Mouse (Mus musculus) urinary bladder, postnatal 10 days (tissue): ENCODE measurements around the gene Gpr37l1.

Experiments used
- DNase-seq: peaks from one replicate; pipeline ENCODE4 v3.0.0; 2022; ENCODE audit warnings: low spot score

Gpr37l1 gene

GRCm38 (mm10) chr1:135147702-135148058 lies 19.8 kb downstream of the Gpr37l1 start:
- DNase-seq, result no peak

DNA sequence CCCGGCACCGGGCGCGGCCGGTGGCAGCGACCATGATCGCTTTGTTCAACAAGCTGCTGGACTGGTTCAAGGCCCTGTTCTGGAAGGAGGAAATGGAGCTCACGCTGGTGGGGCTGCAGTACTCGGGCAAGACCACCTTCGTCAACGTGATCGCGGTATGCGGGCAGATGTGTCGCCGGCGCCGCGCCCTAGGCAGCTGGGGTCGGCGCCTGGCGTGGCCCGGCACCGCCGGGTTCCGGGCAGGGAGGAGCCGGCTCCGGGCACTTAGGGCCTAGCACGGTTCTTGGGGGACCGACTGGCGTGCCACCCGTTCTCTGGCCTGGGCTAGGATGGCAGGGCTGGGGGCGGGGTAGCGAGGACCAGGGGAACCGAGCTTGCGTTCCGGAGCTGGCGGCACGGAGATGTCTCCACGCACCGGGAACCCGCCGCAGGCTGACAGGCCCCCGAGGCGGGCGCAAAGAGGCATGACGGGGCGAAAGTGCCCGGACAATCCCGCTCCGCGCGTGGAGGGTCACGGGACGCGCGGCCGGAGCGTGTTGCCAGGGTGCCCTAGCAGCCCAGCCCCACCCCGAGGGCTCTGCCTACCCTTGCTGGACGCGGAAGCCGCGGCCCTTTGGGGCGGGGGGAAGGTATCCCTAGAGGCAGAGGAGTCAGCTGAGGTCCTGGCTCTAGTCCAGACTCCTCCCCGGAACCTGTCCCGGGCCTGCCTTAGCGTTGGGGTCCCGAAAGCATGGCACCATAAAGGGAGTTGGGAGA lies 20.4 kb downstream of the Gpr37l1 start:
- DNase-seq, result peak; percentile 73

DNA sequence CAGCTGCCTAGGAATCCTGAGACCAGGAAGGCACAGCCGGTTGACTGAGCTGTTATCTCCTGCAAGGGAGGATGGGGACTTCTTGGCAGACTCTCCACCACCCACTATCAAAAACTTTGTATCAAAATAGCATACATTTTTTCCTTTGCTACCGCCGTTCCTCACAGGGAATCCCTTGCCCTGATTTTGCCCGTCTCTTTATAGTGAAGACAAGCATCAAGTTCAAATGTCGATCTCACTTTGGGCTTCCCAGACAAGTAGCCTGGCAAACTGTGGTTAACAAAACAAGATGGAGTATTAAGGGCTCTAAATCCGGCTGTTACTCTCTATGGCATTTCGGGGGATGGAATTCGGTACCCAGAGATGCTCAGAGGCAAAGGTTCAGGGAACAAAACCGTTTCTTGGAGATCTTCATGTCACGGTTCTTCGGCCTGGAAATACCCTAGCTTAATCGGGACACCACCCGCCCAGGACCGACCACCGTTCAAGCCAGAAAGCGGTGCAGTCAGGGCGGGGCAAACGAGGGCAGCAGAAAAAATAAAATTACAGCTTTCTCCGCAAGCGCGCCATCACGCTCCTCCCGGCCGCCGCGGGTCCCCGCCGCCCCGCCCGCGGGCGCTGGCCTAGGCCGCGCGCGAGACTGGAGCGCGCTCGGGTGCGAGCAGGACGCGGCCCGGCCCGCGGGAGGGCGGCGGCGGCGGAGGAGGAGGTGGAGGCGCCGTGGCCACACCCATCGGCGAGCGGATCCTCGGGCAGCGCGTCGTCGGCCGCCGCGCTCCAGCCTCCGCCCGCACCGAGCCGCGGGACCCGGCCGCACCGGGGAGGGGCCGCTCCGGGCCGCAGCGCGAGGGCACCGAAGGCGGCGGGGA lies 21.2 kb downstream of the Gpr37l1 start, which contains the start of gene Arl8a:
Gene Arl8a (plus strand): TSS at position 748 of the 869 bp plus-strand sequence.
- DNase-seq, result peak; percentile 49

- DNase-seq, result no peak
Observed at GRCm38 (mm10) chr1:135143940-135144339, 23.5 kb downstream of the Gpr37l1 start.

GRCm38 (mm10) chr1:135142452-135142851 lies 25.0 kb downstream of the Gpr37l1 start:
- DNase-seq, result no peak

DNA sequence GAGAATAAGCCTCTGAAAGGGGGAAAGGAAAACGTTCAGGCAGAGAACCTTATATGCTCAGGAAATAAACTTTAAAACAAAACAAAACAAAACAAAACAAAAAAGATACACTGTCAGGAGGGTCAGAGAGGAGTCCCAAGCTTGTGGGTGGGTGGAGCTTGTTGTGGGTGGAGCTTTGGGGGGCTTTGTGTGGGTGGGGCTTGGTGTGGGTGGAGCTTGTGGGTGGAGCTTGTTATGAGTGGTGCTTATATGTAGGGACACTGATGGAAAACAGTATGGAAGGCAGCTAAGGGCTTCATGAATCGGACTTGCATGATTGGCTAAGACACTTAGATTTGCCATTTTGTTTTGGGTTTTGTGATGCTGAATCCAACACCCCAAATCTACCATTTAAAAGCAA lies 27.6 kb downstream of the Gpr37l1 start:
- no peak for DNase-seq

- no peak for DNase-seq
Observed at GRCm38 (mm10) chr1:135136500-135136899, 31.0 kb downstream of the Gpr37l1 start.

DNA sequence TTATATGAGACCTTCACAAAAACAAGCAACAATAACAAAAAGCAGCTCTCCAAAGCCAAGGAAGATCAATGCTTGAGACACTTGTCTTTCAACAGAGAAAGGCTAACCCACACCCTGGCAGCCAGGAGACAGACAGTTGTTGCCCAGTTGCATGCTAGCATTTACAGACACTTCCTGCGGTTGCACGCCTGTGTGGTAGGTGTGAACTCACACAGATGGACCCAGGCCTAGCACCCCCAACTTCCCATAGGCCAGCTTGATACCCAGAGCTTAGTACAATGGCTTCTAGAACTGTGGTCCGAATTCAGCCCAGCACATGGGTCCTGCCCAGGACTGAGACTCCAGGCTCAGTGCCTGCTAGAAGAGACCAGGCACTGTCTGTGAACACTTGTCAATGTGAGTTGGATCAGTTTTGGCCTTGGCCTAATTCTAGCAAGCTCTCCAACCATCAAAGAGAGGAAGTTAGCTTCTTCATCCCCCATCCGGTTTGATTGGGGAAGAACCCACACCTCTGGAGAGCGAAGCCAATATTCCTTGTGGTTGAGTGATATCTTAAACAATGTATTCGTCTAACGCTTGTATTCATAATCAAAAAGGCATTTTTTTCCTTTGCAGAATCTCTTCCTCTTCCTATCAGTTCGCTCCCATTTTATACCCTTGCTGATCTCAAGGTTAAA lies 32.2 kb downstream of the Gpr37l1 start:
- no peak for DNase-seq

DNA sequence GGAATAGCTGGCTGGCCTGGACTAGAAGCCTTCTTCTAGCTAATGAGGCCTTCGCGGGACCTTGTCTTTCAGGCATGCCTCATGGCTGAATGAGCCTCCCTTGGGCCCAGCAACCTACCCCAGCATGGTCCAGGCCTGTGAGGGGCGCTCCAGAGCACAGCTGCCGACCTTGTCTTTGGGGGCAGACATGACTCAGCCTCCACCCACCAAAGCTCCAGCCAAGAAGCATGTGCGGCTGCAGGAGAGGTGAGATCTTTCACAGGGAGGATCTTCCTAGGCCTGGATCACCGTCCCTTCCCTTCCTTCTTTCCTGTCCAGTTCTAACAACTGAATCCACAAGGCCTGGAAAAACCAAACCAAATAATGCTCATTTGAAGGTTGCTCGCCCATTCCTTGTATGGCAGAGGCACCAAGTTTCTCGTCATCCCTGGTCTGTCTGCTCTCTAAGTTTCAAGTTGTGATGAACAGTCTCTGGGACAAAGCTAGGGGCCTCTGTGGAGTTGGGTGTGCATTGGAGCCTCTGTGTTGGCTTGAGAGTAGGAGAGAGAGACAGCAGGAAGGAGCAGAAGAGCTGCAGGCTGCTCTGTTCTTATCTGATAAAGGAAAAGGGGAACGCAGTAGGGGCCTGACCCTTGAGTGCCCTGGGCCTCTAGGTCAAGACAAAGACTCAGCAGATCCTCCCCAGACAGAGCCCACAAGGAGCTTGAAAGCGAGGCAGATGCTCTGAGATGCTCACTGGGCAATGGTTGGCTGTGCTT lies 33.6 kb downstream of the Gpr37l1 start:
- no peak for DNase-seq

DNA sequence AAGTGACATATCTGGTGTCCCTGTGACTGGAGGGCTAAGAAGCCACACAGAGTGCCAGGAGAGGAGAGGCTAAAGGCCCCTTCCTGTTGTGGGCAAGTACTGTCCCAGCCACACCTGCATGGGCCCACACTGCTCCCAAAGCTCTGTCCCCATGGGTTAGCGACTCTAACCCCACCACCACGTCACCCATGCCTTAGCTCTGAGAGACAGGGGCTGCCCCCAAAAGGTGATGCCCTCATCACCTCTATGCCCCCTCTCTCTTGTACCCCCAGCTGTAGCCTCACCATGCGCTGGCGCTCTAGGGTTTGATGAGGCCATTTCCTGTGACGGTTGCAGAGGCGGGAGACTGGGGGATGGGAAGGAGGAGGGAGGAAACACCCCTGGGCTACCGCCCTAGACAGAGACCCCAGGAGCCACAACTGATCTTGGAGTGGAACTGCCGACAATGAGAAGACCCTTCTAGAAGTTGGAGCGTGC lies 34.5 kb downstream of the Gpr37l1 start:
- no peak for DNase-seq

DNA sequence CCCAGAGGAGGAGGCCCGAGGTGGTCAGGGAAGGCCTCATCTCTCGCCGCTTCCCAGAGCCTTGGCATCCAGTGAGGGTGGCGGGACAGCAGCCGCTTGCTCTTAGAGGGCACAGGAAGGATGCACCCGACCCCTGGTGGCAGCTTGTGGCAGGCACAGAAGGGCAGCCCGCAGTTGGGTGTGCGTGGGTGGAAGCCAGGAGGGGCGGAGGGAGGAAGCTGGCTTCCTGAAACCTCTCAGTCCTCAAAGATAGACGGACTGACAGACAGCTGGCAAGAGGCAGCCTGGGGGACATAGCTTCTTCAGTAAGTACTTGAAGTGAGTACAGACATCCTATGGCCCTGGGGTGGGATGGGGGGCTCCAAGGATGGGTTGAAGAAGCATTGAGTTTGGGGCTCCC lies 35.0 kb downstream of the Gpr37l1 start, which contains the start of gene Ptpn7:
Gene Ptpn7 (plus strand): TSS at position 228 of the 400 bp plus-strand sequence.
- DNase-seq, result no peak

DNA sequence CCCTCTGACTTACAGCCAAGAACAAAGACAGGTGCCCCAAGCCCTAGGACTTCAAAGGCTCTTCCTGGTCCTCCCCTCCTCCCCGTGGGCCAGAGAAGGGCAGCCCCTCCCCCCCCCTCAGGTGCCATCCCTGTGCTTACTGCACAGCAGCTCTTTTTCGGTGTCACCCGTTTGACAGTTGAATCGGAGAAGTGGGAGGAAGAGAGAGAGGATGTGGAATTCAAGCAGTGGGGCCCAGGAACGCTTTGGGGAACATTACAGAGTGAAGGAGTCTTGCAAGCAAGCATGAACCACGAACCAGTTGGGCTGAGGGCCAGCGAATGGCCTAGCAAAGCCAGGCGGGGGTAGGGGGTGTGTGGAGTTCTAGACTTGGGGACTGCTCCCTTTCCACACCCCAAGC lies 35.9 kb downstream of the Gpr37l1 start:
- no peak for DNase-seq

DNA sequence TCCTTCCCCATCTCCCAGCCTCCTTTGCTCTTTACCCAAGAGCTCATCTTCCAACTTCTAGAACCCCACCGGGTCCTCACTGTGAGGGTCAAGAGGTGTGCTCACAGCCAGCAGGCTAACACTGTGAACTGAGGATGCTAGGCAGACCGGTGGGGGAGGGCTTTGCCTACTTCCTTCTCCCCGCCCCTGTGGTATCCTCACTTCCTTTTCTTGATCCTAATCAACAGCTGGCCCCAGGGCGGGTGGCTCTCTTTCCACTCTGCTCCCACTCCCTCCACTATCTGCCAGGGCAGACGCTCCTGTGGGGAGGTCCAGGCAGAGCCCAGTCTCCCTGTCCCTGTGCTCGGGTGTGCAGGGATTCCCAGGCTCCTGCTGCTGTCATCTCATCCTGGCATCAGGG lies 36.4 kb downstream of the Gpr37l1 start:
- no peak for DNase-seq

GRCm38 (mm10) chr1:135130376-135131018 lies 37.0 kb downstream of the Gpr37l1 start:
- no peak for DNase-seq

DNA sequence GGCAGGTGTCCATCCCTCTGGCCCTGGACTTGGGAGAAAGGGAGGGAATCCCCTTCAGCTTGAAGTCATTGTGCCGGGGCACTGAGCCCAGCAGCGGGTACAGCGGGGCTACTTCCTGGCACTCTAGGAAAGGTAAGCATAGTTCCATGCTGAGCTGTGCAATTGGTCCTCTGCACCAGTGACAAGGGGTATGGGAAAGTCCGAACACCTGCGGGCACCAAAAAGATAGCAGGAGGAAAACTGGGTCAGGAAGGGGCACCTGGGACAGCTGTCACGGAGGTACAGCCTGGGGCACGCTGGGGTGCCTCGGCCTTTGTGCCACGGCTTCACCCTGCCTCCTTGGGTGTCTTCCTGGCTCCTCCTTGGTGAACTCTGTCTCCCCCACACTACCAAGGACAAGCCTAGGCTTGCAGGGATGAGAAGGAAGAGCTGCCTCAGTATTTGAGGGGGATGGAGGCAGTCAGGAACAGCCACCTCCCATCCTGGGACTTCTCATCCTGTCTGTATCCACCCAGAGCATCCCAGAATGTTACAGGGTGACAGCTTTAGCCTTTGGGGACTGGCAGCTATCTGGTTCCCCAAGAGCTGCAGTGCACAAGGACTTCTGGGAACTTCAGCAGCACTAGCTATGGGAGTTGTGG lies 37.8 kb downstream of the Gpr37l1 start:
- no peak for DNase-seq

- no peak for DNase-seq
Observed at GRCm38 (mm10) chr1:135128986-135129385, 38.5 kb downstream of the Gpr37l1 start.

DNA sequence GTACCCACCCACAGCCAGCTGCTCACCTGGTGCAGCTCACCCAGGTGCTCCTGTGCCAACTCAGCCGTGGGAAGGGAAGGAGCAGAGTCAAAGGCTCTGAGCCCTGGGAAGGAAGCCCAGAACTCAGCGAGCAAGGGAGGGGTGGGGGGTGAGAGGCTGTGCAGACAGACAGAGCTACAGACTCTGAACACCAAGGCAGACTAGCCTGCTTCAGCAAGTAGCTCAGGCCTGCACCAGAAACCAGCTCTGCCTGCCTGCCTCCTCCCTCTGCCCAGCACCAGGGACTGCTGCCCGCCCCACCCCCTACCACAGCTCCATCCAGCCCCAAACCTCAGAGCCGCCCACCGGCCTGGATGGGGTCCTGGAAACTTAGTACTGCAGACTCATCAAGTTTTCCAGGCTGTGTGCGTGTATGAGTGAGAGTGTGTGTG lies 39.5 kb downstream of the Gpr37l1 start:
- no peak for DNase-seq

DNA sequence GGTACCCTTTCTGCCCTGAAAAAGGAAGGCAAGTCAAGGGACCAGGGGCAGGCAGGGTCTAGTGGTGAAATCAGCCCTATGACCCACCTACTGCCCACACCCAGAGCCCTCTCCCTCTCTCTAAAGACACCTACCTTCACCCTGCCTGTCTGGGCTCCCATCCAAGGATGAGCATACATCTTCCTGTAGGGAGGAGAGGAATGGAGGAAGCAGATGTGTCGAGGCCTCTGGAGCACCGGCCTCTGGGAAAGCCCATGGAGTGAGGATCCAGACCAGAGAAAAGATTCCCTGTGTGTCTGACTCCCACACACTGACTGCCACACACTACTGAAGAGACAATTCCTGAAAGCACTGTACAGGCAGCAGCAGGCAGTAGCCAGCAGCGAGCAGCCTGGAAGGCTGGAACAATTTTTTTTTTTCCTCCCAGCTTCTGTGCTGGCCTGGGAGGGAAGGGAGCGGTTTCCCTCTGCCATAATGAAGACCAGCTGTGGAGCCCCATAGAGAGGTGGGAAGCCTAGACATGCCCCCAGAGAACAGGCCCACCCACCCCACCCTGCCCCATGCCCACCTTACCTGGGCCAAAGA lies 40.9 kb downstream of the Gpr37l1 start:
- no peak for DNase-seq

DNA sequence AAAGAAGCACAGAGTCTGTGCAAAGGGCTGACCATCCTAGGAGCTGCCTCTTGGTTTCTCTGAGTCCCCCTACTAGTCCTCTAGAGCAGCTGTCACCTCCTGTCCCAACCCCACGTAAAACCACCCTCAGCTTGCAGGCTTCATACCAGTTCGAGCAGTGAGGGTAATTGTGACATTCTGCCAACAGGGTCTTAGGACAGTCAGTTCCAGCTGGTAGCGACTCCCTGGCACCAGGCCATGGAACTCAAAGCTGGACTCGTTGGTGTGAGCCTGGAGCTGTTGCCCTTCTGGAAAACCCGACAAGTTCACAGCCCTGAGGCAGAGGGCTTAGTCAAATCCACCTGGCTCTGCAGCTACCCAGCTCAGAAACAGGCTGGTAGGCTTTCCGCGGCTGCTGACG lies 41.5 kb downstream of the Gpr37l1 start:
- no peak for DNase-seq
